Mouse (Mus musculus) liver, embryonic 11.5 days (tissue): ENCODE data around the gene Tcf20. TPM values are rescaled to one million over a fixed set of nuclear protein-coding genes. Genes with fewer than 3 reads are reported as not detected.

ENCODE experiments used
- ATAC-seq: fragments of 200-750 bp; cut with Nextera tagmentation; replicated peaks from 2 replicates; pipeline ENCODE4 v1.8.0; 2017; ENCODE audit warnings: moderate number of reproducible peaks, mild to moderate bottlenecking, moderate TSS enrichment, moderate library complexity; ENCODE audit not compliant: low FRiP score
- DNase-seq: peaks from one replicate; pipeline ENCODE4 v3.0.0-alpha.2; 2017; ENCODE audit warnings: low spot score
- H3K27ac ChIP-seq: fragments of 300-500 bp; sonication (generic); 2 replicates; pipeline ENCODE4 v1.5.1; 2014; ENCODE audit warnings: mild to moderate bottlenecking, low read depth, low read length, control low read depth
- H3K27me3 ChIP-seq: fragments of 300-500 bp; sonication (generic); replicated peaks from 2 replicates; pipeline ENCODE4 v1.6.1; 2014; ENCODE audit warnings: low read length, mixed read lengths; ENCODE audit not compliant: control insufficient read depth, insufficient read depth
- H3K36me3 ChIP-seq: fragments of 300-500 bp; sonication (generic); 2 replicates; pipeline ENCODE4 v1.6.1; 2014; ENCODE audit warnings: mild to moderate bottlenecking, low read length, moderate library complexity, mixed read lengths; ENCODE audit not compliant: control insufficient read depth, insufficient read depth
- H3K4me1 ChIP-seq: fragments of 300-500 bp; sonication (generic); replicated peaks from 2 replicates; pipeline ENCODE4 v1.6.1; 2014; ENCODE audit warnings: low read length, mixed read lengths; ENCODE audit not compliant: control insufficient read depth, insufficient read depth
- H3K4me2 ChIP-seq: fragments of 300-500 bp; sonication (generic); 2 replicates; pipeline ENCODE4 v1.6.1; 2014; ENCODE audit warnings: mild to moderate bottlenecking, control low read depth, moderate library complexity
- H3K4me3 ChIP-seq: fragments of 300-500 bp; sonication (generic); 2 replicates; pipeline ENCODE4 v1.5.1; 2014; ENCODE audit warnings: low read depth, low read length, control low read depth
- H3K9ac ChIP-seq: fragments of 300-500 bp; sonication (generic); 2 replicates; pipeline ENCODE4 v1.6.1; 2014; ENCODE audit warnings: low read depth, low read length, control low read depth
- H3K9me3 ChIP-seq: fragments of 300-500 bp; sonication (generic); 2 replicates; pipeline ENCODE4 v1.6.1; 2016; ENCODE audit warnings: low read length, inconsistent platforms, mixed read lengths; ENCODE audit not compliant: control insufficient read depth
- WGBS: fragments of 180-500 bp; shearing (Covaris S2); extraction: QIAGEN DNeasy Blood & Tissue Kit; methylation state at CpG from one replicate; pipeline ENCODE4 v1.1.7; 2014; 5-methylcytosine and 5-hydroxymethylcytosine counted together
- polyA plus RNA-seq: library from polyadenylated mRNA; unstranded; fragments of >200 nt; fragmentation: Nextera tagmentation; extraction: Ambion mirVana; gene quantifications from 2 replicates; pipeline ENCODE4 v1.2.1, GENCODE M21; 2014

Gene Tcf20
- polyA plus RNA-seq, 1 experiment from 2014 or later, result 7.1 TPM

- Histone ChIP-seq H3K9me3 (no peaks in the 10 kb centered on the region), H3K27me3 (peaks cover 39% of the 10 kb centered on the region), H3K9ac (no peak overlapping the region), H3K4me2 (peak overlapping the region; percentile 15; the same call in 1 of the 2 replicates), H3K27ac (no peak overlapping the region), H3K4me1 (peaks cover 18% of the 10 kb centered on the region), H3K4me3 (no peak overlapping the region; the same call in 1 of the 2 replicates), H3K36me3 (no peaks in the 10 kb centered on the region)
- no peak for ATAC-seq
- WGBS, result 10% methylated on average over 13 of the region's 13 CpGs
- peak; percentile 70 for DNase-seq
Measured at GRCm38 (mm10) chr15:82920895-82921515, 66.7 kb downstream of the Tcf20 start.

GRCm38 (mm10) chr15:82917965-82918364, 69.7 kb downstream of the Tcf20 start:
- Histone ChIP-seq H3K9me3 (no peaks in the 10 kb centered on the region), H3K4me2 (no peak overlapping the region), H3K9ac (no peak overlapping the region), H3K4me3 (no peak overlapping the region), H3K4me1 (peaks cover 18% of the 10 kb centered on the region), H3K27me3 (peaks cover 37% of the 10 kb centered on the region), H3K27ac (no peak overlapping the region), H3K36me3 (no peaks in the 10 kb centered on the region)
- ATAC-seq (no peak), DNase-seq (no peak)
- WGBS, result 70% methylated on average over 3 of the region's 3 CpGs

DNA sequence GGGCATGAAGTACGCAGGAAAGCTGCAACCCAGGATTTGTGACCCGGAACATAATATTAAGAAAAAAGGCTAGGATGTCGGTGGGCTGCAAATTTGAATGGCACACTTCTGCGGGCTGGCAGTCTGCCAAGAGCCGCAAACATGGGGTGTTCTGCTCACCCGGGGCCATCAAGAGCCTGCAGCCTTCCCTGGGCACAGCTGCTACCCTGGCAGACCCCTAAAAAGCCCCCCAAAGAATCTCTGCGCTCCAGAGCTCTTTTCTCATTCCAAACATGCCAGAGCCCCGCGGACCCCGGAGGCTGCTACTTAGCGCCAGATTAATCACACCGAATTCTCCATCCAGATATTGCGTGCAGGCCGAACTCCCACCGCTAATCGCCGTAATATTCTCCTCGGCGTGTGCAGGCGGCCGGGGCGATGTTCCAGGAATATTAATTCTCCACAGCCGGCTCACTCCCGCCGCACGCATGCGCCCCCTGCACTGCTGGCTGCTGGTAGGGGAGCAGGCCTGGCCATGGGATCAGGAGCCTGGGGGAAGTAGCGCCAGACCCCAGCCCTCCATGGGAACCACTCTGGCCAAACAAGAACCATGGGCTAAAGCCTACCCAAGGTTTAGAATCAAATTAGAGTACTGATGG, 70.3 kb downstream of the Tcf20 start:
- Histone ChIP-seq H3K27me3 (peaks cover 43% of the 10 kb centered on the region), H3K4me2 (no peak overlapping the region), H3K27ac (no peak overlapping the region), H3K4me3 (no peak overlapping the region), H3K9me3 (no peaks in the 10 kb centered on the region), H3K4me1 (peaks cover 16% of the 10 kb centered on the region), H3K36me3 (no peaks in the 10 kb centered on the region), H3K9ac (no peak overlapping the region)
- DNase-seq (no peak), ATAC-seq (no peak)
- 44% methylated on average over 28 of the region's 28 CpGs for WGBS

GRCm38 (mm10) chr15:82914455-82914854, 73.2 kb downstream of the Tcf20 start:
- Histone ChIP-seq H3K27ac (no peak overlapping the region), H3K4me3 (no peak overlapping the region), H3K4me2 (no peak overlapping the region), H3K4me1 (peaks cover 8% of the 10 kb centered on the region), H3K36me3 (no peaks in the 10 kb centered on the region), H3K27me3 (peaks cover 68% of the 10 kb centered on the region), H3K9me3 (no peaks in the 10 kb centered on the region), H3K9ac (no peak overlapping the region)
- ATAC-seq (no peak), DNase-seq (no peak)
- 33% methylated on average over 3 of the region's 3 CpGs for WGBS

DNA sequence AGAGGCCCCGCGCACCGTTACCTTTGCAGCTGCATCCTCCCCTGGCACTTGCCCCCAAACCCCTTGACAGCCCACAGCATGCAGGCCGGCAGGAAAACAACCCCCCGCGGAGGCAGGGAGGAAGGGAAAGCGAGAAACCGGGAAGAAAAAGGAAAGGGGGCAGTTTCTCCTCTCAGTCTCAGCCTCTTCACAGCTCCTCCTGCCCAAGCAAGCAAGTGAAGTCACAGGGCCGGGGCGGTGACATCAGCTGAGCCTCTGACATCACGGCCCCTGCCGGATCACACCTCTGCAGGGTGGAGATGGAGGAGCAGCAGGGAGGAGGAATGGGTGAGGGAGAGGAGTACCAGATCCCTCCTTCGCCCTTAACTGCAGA, 75.7 kb downstream of the Tcf20 start:
- H3K27me3 ChIP-seq, result peaks cover 48% of the 10 kb centered on the region
- H3K27ac ChIP-seq, result no peak overlapping the region
- ATAC-seq (no peak), DNase-seq (no peak)
- WGBS, result 6% methylated on average over 13 of the region's 13 CpGs
- peaks cover 5% of the 10 kb centered on the region for H3K4me1 ChIP-seq
- no peaks in the 10 kb centered on the region for H3K36me3 ChIP-seq
- H3K9me3 ChIP-seq, result no peaks in the 10 kb centered on the region
- peak overlapping the region; percentile 63 for H3K4me2 ChIP-seq
- 0 out of 2 replicates have a peak overlapping the region, but pooled peaks have one; percentile 32 for H3K4me3 ChIP-seq
- H3K9ac ChIP-seq, result 0 out of 2 replicates have a peak overlapping the region, but pooled peaks have one; percentile 4

- peaks cover 43% of the 10 kb centered on the region for H3K27me3 ChIP-seq
- ATAC-seq (no peak), DNase-seq (no peak)
- no peaks in the 10 kb centered on the region for H3K9me3 ChIP-seq
- H3K36me3 ChIP-seq, result no peaks in the 10 kb centered on the region
- H3K4me3 ChIP-seq, result 0 out of 2 replicates have a peak overlapping the region, but pooled peaks have one; percentile 32
- peak overlapping the region; percentile 63 for H3K4me2 ChIP-seq
- H3K27ac ChIP-seq, result no peak overlapping the region
- 0 out of 2 replicates have a peak overlapping the region, but pooled peaks have one; percentile 4 for H3K9ac ChIP-seq
- 18% methylated on average over 42 of the region's 44 CpGs for WGBS
- H3K4me1 ChIP-seq, result peaks cover 5% of the 10 kb centered on the region
Measured at GRCm38 (mm10) chr15:82911001-82911964, 76.4 kb downstream of the Tcf20 start.

GRCm38 (mm10) chr15:82910596-82910995, 77.1 kb downstream of the Tcf20 start:
- Histone ChIP-seq H3K9me3 (no peaks in the 10 kb centered on the region), H3K9ac (no peak overlapping the region), H3K4me3 (no peak overlapping the region), H3K27me3 (peaks cover 37% of the 10 kb centered on the region), H3K36me3 (no peaks in the 10 kb centered on the region), H3K4me2 (no peak overlapping the region), H3K4me1 (peaks cover 5% of the 10 kb centered on the region), H3K27ac (no peak overlapping the region)
- 53% methylated on average over 2 of the region's 2 CpGs for WGBS
- no peak for DNase-seq
- ATAC-seq, result no peak

DNA sequence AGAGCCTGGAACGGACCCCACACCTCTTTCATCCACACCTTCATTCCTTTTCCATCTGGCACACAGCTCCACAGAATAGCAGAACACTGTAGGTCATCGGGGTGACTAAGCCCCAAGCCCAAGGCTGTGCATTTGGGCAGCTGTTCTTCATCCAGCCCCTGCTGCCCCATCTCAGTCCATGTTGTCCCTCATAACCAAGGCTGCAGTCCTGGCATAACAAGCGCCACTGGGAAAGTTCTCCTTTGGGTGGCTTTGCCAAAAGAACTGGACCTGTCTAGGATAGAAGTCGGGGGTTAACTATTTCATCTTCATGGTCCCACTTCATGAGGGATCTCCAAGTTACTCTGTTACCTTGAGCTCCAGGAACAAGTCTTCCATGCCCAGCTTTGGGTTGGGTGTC, 77.9 kb downstream of the Tcf20 start:
- H3K36me3 ChIP-seq, result no peaks in the 10 kb centered on the region
- ATAC-seq (no peak), DNase-seq (no peak)
- peaks cover 5% of the 10 kb centered on the region for H3K4me1 ChIP-seq
- H3K4me3 ChIP-seq, result no peak overlapping the region
- no peak overlapping the region for H3K4me2 ChIP-seq
- H3K9ac ChIP-seq, result no peak overlapping the region
- WGBS, result 81% methylated on average over 4 of the region's 4 CpGs
- no peak overlapping the region for H3K27ac ChIP-seq
- H3K9me3 ChIP-seq, result no peaks in the 10 kb centered on the region
- H3K27me3 ChIP-seq, result peaks cover 36% of the 10 kb centered on the region
